Mouse (Mus musculus): ENCODE results near the gene Tmem185b. TPM values are rescaled to one million over a fixed set of nuclear protein-coding genes. Genes with fewer than 3 reads are reported as not detected.

Tmem185b gene
- polyA plus RNA-seq, 1 experiment, result 9.9 TPM

DNA sequence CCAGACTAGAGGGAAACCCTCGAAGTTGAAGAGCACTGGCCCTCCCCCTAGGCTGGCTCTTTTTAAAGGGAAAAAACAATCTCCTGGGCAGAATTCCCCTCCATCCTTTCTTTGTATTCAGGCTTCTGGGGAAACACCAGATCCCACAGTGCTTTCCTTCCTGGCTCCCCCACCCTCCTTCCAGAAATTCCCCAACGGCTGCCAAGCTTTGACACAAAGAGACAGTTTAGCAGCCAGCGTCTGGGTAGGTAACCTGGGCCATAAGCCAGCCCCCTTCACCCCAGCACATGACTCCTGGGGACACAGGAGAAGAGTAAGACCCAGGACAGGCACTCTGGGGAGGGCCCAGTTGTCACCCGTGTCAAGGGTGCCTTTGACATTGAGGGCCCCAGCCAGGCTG is 17.4 kb upstream of the Tmem185b start:
- Histone ChIP-seq H3K27ac (ENCODE audit: control insufficient read depth, insufficient read depth, low read depth, low read length, poor library complexity) (no peak overlapping the region), H3K4me1 (ENCODE audit: control insufficient read depth, insufficient read depth, low read length) (no peaks in the 10 kb centered on the region; the same call in 1 of the 2 replicates), H3K4me3 (replicated peaks; ENCODE audit: control insufficient read depth, low read depth, low read length) (no peak overlapping the region)
- TF ChIP-seq CTCF (IDR thresholded peaks at IDR 0.05; ENCODE audit: control insufficient read depth, insufficient read depth, low read length) (no peak), POLR2A (IDR thresholded peaks at IDR 0.05; ENCODE audit: borderline replicate concordance, control insufficient read depth, low read depth, low read length) (no peak)
- 69% methylated on average over 4 of the region's 4 CpGs for WGBS

DNA sequence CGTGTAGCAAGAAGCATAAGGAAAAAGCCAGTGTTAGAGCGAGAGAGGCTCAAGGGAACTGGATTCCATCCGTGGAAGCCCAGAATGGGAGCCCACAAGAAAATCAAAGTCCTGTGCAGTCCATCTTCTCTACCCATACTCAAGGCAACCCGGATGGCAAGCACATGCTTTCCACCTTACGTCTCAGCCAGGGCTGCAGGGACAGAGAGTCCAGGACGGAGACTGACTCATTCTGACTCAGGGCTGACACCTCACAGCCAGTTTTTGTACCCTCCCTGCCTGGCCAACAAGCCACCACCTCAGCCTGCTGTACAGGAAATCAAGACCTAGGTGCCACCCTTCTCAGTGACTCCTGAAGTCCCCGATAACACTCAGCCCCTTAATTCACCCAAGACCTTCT is 16.5 kb upstream of the Tmem185b start:
- no peak overlapping the region for H3K4me3 ChIP-seq (replicated peaks; ENCODE audit: control insufficient read depth, low read depth, low read length)
- TF ChIP-seq CTCF (IDR thresholded peaks at IDR 0.05; ENCODE audit: control insufficient read depth, insufficient read depth, low read length) (no peak), POLR2A (IDR thresholded peaks at IDR 0.05; ENCODE audit: borderline replicate concordance, control insufficient read depth, low read depth, low read length) (no peak)
- WGBS, result 60% methylated on average over 7 of the region's 7 CpGs
- no peak overlapping the region for H3K27ac ChIP-seq (ENCODE audit: control insufficient read depth, insufficient read depth, low read depth, low read length, poor library complexity)
- H3K4me1 ChIP-seq (ENCODE audit: control insufficient read depth, insufficient read depth, low read length), result no peaks in the 10 kb centered on the region; the same call in 1 of the 2 replicates

DNA sequence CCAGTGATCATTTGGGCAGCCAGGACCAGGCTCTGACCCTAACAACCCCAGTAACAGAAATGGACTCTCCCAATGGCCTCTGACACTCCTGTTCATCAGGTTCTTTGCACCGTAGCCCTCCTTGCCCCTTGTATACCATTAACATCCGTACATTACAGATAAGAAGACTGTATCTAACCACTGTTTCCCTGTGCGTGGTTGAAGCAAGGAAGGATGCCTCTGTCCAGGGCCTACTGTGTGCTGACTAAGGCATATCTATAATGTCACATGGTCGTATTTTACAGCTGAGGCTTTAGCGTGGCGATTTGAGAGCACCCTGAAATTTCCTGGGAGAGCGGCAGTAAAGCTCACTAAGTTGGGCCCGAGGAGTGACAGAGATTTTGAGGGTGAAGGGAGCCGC is 15.6 kb upstream of the Tmem185b start:
- Histone ChIP-seq H3K27ac (ENCODE audit: control insufficient read depth, insufficient read depth, low read depth, low read length, poor library complexity) (no peak overlapping the region), H3K4me1 (ENCODE audit: control insufficient read depth, insufficient read depth, low read length) (no peaks in the 10 kb centered on the region), H3K4me3 (replicated peaks; ENCODE audit: control insufficient read depth, low read depth, low read length) (no peak overlapping the region)
- TF ChIP-seq POLR2A (IDR thresholded peaks at IDR 0.05; ENCODE audit: borderline replicate concordance, control insufficient read depth, low read depth, low read length) (no peak), CTCF (IDR thresholded peaks at IDR 0.05; ENCODE audit: control insufficient read depth, insufficient read depth, low read length) (no peak)
- WGBS, result 45% methylated on average over 9 of the region's 9 CpGs

DNA sequence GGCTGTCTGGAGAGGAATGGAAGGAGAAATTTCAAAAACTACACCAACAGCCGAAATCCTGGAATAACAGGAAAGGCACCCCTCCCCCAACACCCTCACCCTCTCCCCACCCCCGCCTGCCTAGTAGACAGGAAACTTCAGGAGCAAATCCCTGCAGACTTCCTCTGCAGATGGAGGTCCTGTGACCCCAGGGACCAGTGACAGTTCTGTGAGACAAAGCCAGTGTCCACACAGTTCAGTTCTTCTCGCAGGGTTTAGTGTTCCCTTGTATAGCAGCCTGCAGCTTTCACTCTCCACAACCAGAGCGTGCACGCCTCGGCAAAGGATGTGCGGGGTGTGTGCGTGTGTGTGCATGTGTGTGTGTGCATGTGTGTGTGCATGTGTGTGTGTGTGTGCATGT is 15.1 kb upstream of the Tmem185b start:
- H3K4me1 ChIP-seq (ENCODE audit: control insufficient read depth, insufficient read depth, low read length), result no peaks in the 10 kb centered on the region
- WGBS, result 56% methylated on average over 8 of the region's 8 CpGs
- TF ChIP-seq POLR2A (IDR thresholded peaks at IDR 0.05; ENCODE audit: borderline replicate concordance, control insufficient read depth, low read depth, low read length) (no peak), CTCF (IDR thresholded peaks at IDR 0.05; ENCODE audit: control insufficient read depth, insufficient read depth, low read length) (no peak)
- no peak overlapping the region for H3K27ac ChIP-seq (ENCODE audit: control insufficient read depth, insufficient read depth, low read depth, low read length, poor library complexity)
- H3K4me3 ChIP-seq (replicated peaks; ENCODE audit: control insufficient read depth, low read depth, low read length), result no peak overlapping the region

DNA sequence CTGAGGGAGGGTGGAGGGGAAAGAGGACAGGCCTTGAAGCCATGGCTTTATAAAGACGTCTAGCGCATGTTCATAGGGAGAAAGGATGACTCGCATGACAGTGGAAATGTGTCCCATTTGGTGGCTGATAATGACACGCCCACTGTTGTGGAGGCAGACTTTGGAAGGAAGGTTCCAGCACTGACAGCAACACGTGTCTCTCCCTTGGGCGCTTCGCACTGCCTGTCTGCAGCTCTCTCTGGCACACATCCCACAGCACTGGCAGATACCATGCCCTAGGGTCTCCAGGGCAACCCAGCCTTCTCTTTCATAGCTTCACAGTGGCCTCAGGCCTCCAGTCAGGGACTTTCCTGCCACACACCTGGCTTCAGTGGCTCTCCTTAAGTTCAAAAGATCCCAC is 7.9 kb upstream of the Tmem185b start:
- Histone ChIP-seq H3K27ac (ENCODE audit: control insufficient read depth, insufficient read depth, low read depth, low read length, poor library complexity) (no peak overlapping the region), H3K4me1 (ENCODE audit: control insufficient read depth, insufficient read depth, low read length) (no peaks in the 10 kb centered on the region), H3K4me3 (replicated peaks; ENCODE audit: control insufficient read depth, low read depth, low read length) (no peak overlapping the region)
- TF ChIP-seq CTCF (IDR thresholded peaks at IDR 0.05; ENCODE audit: control insufficient read depth, insufficient read depth, low read length) (no peak), POLR2A (IDR thresholded peaks at IDR 0.05; ENCODE audit: borderline replicate concordance, control insufficient read depth, low read depth, low read length) (no peak)
- WGBS, result 78% methylated on average over 7 of the region's 7 CpGs

DNA sequence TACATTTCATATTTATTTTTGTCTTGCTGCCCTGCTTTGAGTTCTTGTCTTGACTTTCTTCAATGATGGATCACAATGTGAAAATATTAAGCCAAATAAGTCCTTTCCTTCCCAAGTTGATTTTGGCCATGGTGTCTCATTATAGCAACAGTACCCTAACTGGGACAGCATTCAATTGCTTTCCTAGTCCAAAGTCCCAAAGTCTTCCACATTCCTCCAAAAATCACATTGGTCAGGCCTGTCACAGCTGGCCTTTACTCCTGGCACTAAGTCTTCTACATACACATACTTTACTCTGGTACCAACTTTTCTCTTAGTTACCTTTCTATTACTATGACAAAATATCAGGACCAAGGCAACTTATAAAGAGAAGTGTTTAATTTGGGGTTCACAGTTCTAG is 7.2 kb upstream of the Tmem185b start:
- H3K4me3 ChIP-seq (replicated peaks; ENCODE audit: control insufficient read depth, low read depth, low read length), result no peak overlapping the region
- no peak for TF ChIP-seq CTCF (IDR thresholded peaks at IDR 0.05; ENCODE audit: control insufficient read depth, insufficient read depth, low read length)
- no peak overlapping the region for H3K27ac ChIP-seq (ENCODE audit: control insufficient read depth, insufficient read depth, low read depth, low read length, poor library complexity)
- H3K4me1 ChIP-seq (ENCODE audit: control insufficient read depth, insufficient read depth, low read length), result no peaks in the 10 kb centered on the region

DNA sequence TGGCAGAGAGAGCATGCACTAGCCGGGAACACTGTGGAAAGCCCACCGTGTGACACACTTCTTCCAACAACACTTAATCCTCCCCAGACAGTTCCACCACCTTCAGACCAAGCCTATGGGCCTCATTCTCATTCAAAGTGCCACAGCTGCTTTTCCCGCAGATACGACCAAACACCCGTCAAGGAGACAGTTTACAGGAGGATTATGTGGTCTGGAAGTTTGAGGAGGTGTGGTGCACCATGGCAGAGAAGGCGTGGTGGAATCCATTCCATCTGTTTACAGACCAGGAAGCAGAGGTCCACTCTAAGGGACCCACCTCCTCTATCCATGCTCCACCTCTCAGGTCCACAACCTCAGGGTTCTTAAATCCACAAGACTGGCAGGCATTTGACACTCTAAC is 6.7 kb upstream of the Tmem185b start:
- TF ChIP-seq POLR2A (IDR thresholded peaks at IDR 0.05; ENCODE audit: borderline replicate concordance, control insufficient read depth, low read depth, low read length), result no peak
- TF ChIP-seq CTCF (IDR thresholded peaks at IDR 0.05; ENCODE audit: control insufficient read depth, insufficient read depth, low read length), result no peak
- no peaks in the 10 kb centered on the region; the same call in 1 of the 2 replicates for H3K4me1 ChIP-seq (ENCODE audit: control insufficient read depth, insufficient read depth, low read length)
- 82% methylated on average over 6 of the region's 6 CpGs for WGBS
- H3K27ac ChIP-seq (ENCODE audit: control insufficient read depth, insufficient read depth, low read depth, low read length, poor library complexity), result no peak overlapping the region
- H3K4me3 ChIP-seq (replicated peaks; ENCODE audit: control insufficient read depth, low read depth, low read length), result no peak overlapping the region

DNA sequence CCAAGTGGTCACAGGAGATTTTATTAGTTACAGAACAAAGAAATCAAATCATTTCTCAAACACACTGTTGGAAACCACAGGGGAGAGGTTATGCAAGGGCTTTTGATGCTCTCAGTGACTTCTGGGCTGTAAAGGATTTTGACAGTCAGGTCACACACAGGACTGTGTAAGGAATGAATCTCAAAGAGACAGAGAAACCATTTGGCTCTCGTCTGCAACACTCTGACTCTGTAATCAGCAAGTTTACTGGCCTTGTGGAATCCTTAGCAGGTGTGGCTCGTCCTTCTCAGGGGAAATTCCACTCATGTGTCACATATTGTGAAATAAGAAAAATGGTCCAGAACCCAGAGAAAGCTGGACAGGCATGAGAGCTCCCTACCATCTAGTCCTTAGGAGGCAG is 4.9 kb upstream of the Tmem185b start:
- TF ChIP-seq POLR2A (IDR thresholded peaks at IDR 0.05; ENCODE audit: borderline replicate concordance, control insufficient read depth, low read depth, low read length) (no peak), CTCF (IDR thresholded peaks at IDR 0.05; ENCODE audit: control insufficient read depth, insufficient read depth, low read length) (no peak)
- Histone ChIP-seq H3K4me3 (replicated peaks; ENCODE audit: control insufficient read depth, low read depth, low read length) (no peak overlapping the region), H3K27ac (ENCODE audit: control insufficient read depth, insufficient read depth, low read depth, low read length, poor library complexity) (no peak overlapping the region), H3K4me1 (ENCODE audit: control insufficient read depth, insufficient read depth, low read length) (no peaks in the 10 kb centered on the region; the same call in 1 of the 2 replicates)
- 62% methylated on average over 2 of the region's 2 CpGs for WGBS

DNA sequence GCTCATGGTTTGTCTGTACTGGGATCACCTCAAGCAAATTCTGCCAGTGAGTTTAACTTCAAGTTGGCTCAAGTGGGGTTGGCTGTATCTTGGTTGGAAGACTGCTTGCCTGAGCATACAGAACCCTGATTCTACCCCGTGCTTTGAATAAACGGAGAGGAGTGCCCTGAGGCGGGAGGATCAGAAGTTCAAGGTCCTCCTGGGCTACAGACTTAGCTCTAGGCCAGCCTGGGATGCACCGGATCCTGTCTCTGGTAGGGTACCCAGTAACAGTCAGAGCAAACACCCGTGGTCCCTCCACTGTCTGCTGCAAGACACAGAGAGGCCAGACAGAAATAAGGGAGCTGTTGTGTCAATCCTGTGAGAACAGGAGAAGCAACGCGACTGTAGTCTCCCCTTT is 4.3 kb upstream of the Tmem185b start:
- H3K4me3 ChIP-seq (replicated peaks; ENCODE audit: control insufficient read depth, low read depth, low read length), result no peak overlapping the region
- no peaks in the 10 kb centered on the region; the same call in 1 of the 2 replicates for H3K4me1 ChIP-seq (ENCODE audit: control insufficient read depth, insufficient read depth, low read length)
- 81% methylated on average over 7 of the region's 7 CpGs for WGBS
- TF ChIP-seq CTCF (IDR thresholded peaks at IDR 0.05; ENCODE audit: control insufficient read depth, insufficient read depth, low read length) (no peak), POLR2A (IDR thresholded peaks at IDR 0.05; ENCODE audit: borderline replicate concordance, control insufficient read depth, low read depth, low read length) (no peak)
- H3K27ac ChIP-seq (ENCODE audit: control insufficient read depth, insufficient read depth, low read depth, low read length, poor library complexity), result no peak overlapping the region
